ENCODE assay signal across 12 mouse cellular contexts in genomic region chr17:87327645-87328044, GRCm38 (mm10). TPM values are rescaled to one million over a fixed set of nuclear protein-coding genes. Genes with fewer than 3 reads are reported as not detected.
DNase-seq lines count a peak whose midpoint lies in the region; ATAC-seq and TF ChIP-seq lines count a peak whose summit lies in the region.
"Had no signal": no experiment of that assay in that cellular context is flagged by ENCODE, and none has a peak within 500 bp of the region (broad histone marks: within the 10 kb centered on the region; RNA-seq: fewer than 3 reads in every experiment).

No protein-coding gene starts in this region.

- peak overlapping the region; percentile 65 for H3K27ac ChIP-seq in layer of hippocampus, adult 2 months
- peak overlapping the region; percentile 57 for H3K27ac ChIP-seq in forebrain, embryonic 13.5 days
- H3K27ac ChIP-seq in hindbrain, embryonic 13.5 days = peak overlapping the region; percentile 26
- no peak overlapping the region for H3K27ac ChIP-seq in midbrain, embryonic 16.5 days (ENCODE audit: low read length)
- no peak overlapping the region for H3K27ac ChIP-seq in liver, embryonic 12.5 days
- H3K27ac ChIP-seq: kidney, postnatal 0 days had no signal

- no peak overlapping the region for H3K9ac ChIP-seq in forebrain, embryonic 13.5 days
- no peak overlapping the region for H3K9ac ChIP-seq in hindbrain, embryonic 13.5 days
- peak overlapping the region; percentile 4; the same call in 1 of the 2 replicates for H3K9ac ChIP-seq in midbrain, embryonic 16.5 days (ENCODE audit: low read depth, low read length)
- H3K9ac ChIP-seq in liver, embryonic 12.5 days = no peak overlapping the region
- H3K9ac ChIP-seq: lung, embryonic 14.5 days had no signal

- 75% methylated on average over 8 of the region's 8 CpGs for WGBS in forebrain, embryonic 13.5 days
- WGBS in hindbrain, embryonic 13.5 days = 66% methylated on average over 8 of the region's 8 CpGs
- WGBS in midbrain, embryonic 16.5 days = 64% methylated on average over 8 of the region's 8 CpGs
- 77% methylated on average over 8 of the region's 8 CpGs for whole genome bisulfite sequencing in liver, embryonic 12.5 days (ENCODE audit: insufficient replicate concordance)

- H3K9me3 ChIP-seq in forebrain, embryonic 13.5 days (replicated peaks) = no peaks in the 10 kb centered on the region
- no peaks in the 10 kb centered on the region for H3K9me3 ChIP-seq in hindbrain, embryonic 13.5 days
- no peaks in the 10 kb centered on the region for H3K9me3 ChIP-seq in midbrain, embryonic 16.5 days (replicated peaks; ENCODE audit: control insufficient read depth, low read length, poor library complexity, severe bottlenecking)
- H3K9me3 ChIP-seq in liver, embryonic 12.5 days (replicated peaks) = no peaks in the 10 kb centered on the region
- H3K9me3 ChIP-seq: G1E had no signal

- no peak overlapping the region for H3K4me2 ChIP-seq in forebrain, embryonic 13.5 days
- no peak overlapping the region for H3K4me2 ChIP-seq in hindbrain, embryonic 13.5 days
- no peak overlapping the region for H3K4me2 ChIP-seq in midbrain, embryonic 16.5 days (ENCODE audit: low read length)
- H3K4me2 ChIP-seq in liver, embryonic 12.5 days = no peak overlapping the region
- H3K4me2 ChIP-seq: lung, embryonic 14.5 days had no signal

- no peak overlapping the region for H3K4me3 ChIP-seq in layer of hippocampus, adult 2 months
- H3K4me3 ChIP-seq in forebrain, embryonic 13.5 days = no peak overlapping the region
- no peak overlapping the region for H3K4me3 ChIP-seq in hindbrain, embryonic 13.5 days
- no peak overlapping the region for H3K4me3 ChIP-seq in midbrain, embryonic 16.5 days (ENCODE audit: low read depth, low read length)
- no peak overlapping the region for H3K4me3 ChIP-seq in liver, embryonic 12.5 days

- peaks cover 51% of the 10 kb centered on the region for H3K4me1 ChIP-seq in forebrain, embryonic 13.5 days
- H3K4me1 ChIP-seq in hindbrain, embryonic 13.5 days (replicated peaks) = peaks cover 56% of the 10 kb centered on the region
- H3K4me1 ChIP-seq in midbrain, embryonic 16.5 days (ENCODE audit: control insufficient read depth, insufficient read depth, low read length) = peaks cover 51% of the 10 kb centered on the region
- H3K4me1 ChIP-seq in liver, embryonic 12.5 days = peaks cover 32% of the 10 kb centered on the region

- DNase-seq in layer of hippocampus, adult 2 months (ENCODE audit: low spot score in 2 of 2) = no peak
- no peak for DNase-seq in layer of hippocampus, postnatal 10 days (ENCODE audit: low spot score in 2 of 2)
- no peak for DNase-seq in kidney, postnatal 10 days
- DNase-seq: adrenal gland, adult 8-10 months; heart, postnatal 14 days had no signal

- no peak for ATAC-seq in forebrain, embryonic 13.5 days
- ATAC-seq in hindbrain, embryonic 13.5 days (ENCODE audit: low FRiP score) = no peak
- no peak for ATAC-seq in midbrain, embryonic 16.5 days
- ATAC-seq in liver, embryonic 12.5 days = no peak

- TF ChIP-seq CTCF in layer of hippocampus, adult 2 months (conservative IDR thresholded peaks at IDR 0.05) = no peak

- no peaks in the 10 kb centered on the region for H3K27me3 ChIP-seq in forebrain, embryonic 13.5 days
- no peaks in the 10 kb centered on the region for H3K27me3 ChIP-seq in hindbrain, embryonic 13.5 days
- H3K27me3 ChIP-seq in midbrain, embryonic 16.5 days (ENCODE audit: control insufficient read depth, insufficient read depth, low read depth, low read length) = no peaks in the 10 kb centered on the region
- no peaks in the 10 kb centered on the region for H3K27me3 ChIP-seq in liver, embryonic 12.5 days (replicated peaks)

- H3K36me3 ChIP-seq in forebrain, embryonic 13.5 days (ENCODE audit: poor library complexity, severe bottlenecking) = no peaks in the 10 kb centered on the region
- 0 out of 2 replicates have a peak, but pooled peaks cover 2% of the 10 kb centered on the region for H3K36me3 ChIP-seq in hindbrain, embryonic 13.5 days
- no peaks in the 10 kb centered on the region for H3K36me3 ChIP-seq in midbrain, embryonic 16.5 days (ENCODE audit: control insufficient read depth, insufficient read depth, low read length)
- H3K36me3 ChIP-seq in liver, embryonic 12.5 days = peaks cover 37% of the 10 kb centered on the region

RNA-seq across cellular contexts. Expression of gene Ttc7, which starts 45.0 kb away (rescaled TPM):
- total RNA-seq in layer of hippocampus, adult 2 months (2021) = 1 to 10 TPM; 7.0 to 8.6 TPM
- 1 to 10 TPM; 6.4 to 7.1 TPM for total RNA-seq in layer of hippocampus, postnatal 10 days (2021)
- polyA plus RNA-seq in forebrain, embryonic 13.5 days (2015; fragmentation: Nextera tagmentation; extraction: Ambion mirVana) = 3.5 and 5.1 TPM in 2 replicates
- polyA plus RNA-seq in hindbrain, embryonic 13.5 days (2015; fragmentation: Nextera tagmentation; extraction: Ambion mirVana) = 4.2 and 5.7 TPM in 2 replicates
- 4.2 and 6.4 TPM in 2 replicates for polyA plus RNA-seq in midbrain, embryonic 16.5 days (2015; fragmentation: Nextera tagmentation; extraction: Ambion mirVana)
- 15.3 and 17.0 TPM in 2 replicates for polyA plus RNA-seq in liver, embryonic 12.5 days (2016; fragmentation: Nextera tagmentation; extraction: Ambion mirVana)

Comparison
In these comparisons a context has a peak if more than half of its experiments do, and no peak if none do; other contexts are left out.
1. H3K27ac ChIP-seq: peak in layer of hippocampus, adult 2 months (single experiment), forebrain, embryonic 13.5 days (single experiment) and hindbrain, embryonic 13.5 days (single experiment); none in midbrain, embryonic 16.5 days (single experiment) and liver, embryonic 12.5 days (single experiment).